Mouse (Mus musculus) embryonic facial prominence, embryonic 11.5 days (tissue): ENCODE data around the gene Ddx58. TPM values are rescaled to one million over a fixed set of nuclear protein-coding genes. Genes with fewer than 3 reads are reported as not detected.

Experiments
- ATAC-seq: fragments of 200-750 bp; cut with Nextera tagmentation; replicated peaks from 2 replicates; pipeline ENCODE4 v1.8.0; 2017; ENCODE audit warnings: low read depth; ENCODE audit not compliant: insufficient number of reproducible peaks, low FRiP score, low TSS enrichment
- DNase-seq: peaks from one replicate; pipeline ENCODE4 v3.0.0-alpha.2; 2015; ENCODE audit warnings: low spot score
- H3K27ac ChIP-seq: fragments of 300-500 bp; sonication (generic); replicated peaks from 2 replicates; pipeline ENCODE4 v1.5.1; 2014; ENCODE audit warnings: mild to moderate bottlenecking, low read depth, low read length, control low read depth
- H3K27me3 ChIP-seq: fragments of 300-500 bp; sonication (generic); 2 replicates; pipeline ENCODE4 v1.6.1; 2014; ENCODE audit warnings: mild to moderate bottlenecking, low read length, moderate library complexity, mixed read lengths; ENCODE audit not compliant: control insufficient read depth, insufficient read depth
- H3K36me3 ChIP-seq: fragments of 300-500 bp; sonication (generic); replicated peaks from 2 replicates; pipeline ENCODE4 v1.6.1; 2014; ENCODE audit warnings: low read depth, mild to moderate bottlenecking, low read length, moderate library complexity, mixed read lengths; ENCODE audit not compliant: control insufficient read depth, insufficient read depth
- H3K4me1 ChIP-seq: fragments of 300-500 bp; sonication (generic); 2 replicates; pipeline ENCODE4 v1.6.1; 2014; ENCODE audit warnings: low read length, mixed read lengths; ENCODE audit not compliant: control insufficient read depth, insufficient read depth
- H3K4me2 ChIP-seq: fragments of 300-500 bp; sonication (generic); 2 replicates; pipeline ENCODE4 v1.6.1; 2014; ENCODE audit warnings: low read depth, mild to moderate bottlenecking, control low read depth, low read length, moderate library complexity
- H3K4me3 ChIP-seq: fragments of 300-500 bp; sonication (generic); 2 replicates; pipeline ENCODE4 v1.5.1; 2014; ENCODE audit warnings: low read depth, low read length, control low read depth
- H3K9ac ChIP-seq: fragments of 300-500 bp; sonication (generic); replicated peaks from 2 replicates; pipeline ENCODE4 v1.6.1; 2014; ENCODE audit warnings: mild to moderate bottlenecking, control low read depth, low read length
- H3K9me3 ChIP-seq: fragments of 300-500 bp; sonication (generic); replicated peaks from 2 replicates; pipeline ENCODE4 v1.6.1; 2016; ENCODE audit warnings: mild to moderate bottlenecking, low read length, inconsistent platforms, mixed read lengths; ENCODE audit not compliant: control insufficient read depth
- WGBS: fragments of 180-500 bp; shearing (Covaris S2); extraction: QIAGEN DNeasy Blood & Tissue Kit; methylation state at CpG from one replicate; pipeline ENCODE4 v1.1.7; 2014; 5-methylcytosine and 5-hydroxymethylcytosine counted together
- polyA plus RNA-seq: library from polyadenylated mRNA; unstranded; fragments of >200 nt; fragmentation: Nextera tagmentation; extraction: Ambion mirVana; gene quantifications from 2 replicates; pipeline ENCODE4 v1.2.1, GENCODE M21; 2014

Gene Ddx58
- polyA plus RNA-seq, 1 experiment from 2014 or later, result 4.6 TPM

DNA sequence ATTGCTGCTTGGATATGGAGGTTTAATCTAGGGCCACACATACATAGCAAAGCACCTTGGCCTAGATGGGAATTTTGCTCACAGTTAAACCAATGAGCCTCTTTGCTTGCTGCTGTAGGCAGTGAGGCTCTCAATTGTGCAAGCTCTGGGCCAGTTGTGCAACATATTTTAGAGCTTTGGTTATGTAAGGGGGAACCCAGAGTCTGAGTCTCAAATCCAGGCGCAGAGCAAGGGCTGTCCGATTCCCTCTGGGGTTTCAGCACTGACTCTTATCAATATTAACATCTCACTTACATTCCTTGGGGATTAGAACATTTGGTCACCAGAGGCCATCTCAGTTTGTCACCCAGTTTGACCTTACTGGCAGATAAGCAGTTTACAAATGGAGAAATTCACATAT lies 83.5 kb downstream of the Ddx58 start:
- Histone ChIP-seq H3K27ac (no peak overlapping the region), H3K4me3 (no peak overlapping the region), H3K36me3 (no peaks in the 10 kb centered on the region), H3K4me2 (no peak overlapping the region), H3K9me3 (no peaks in the 10 kb centered on the region), H3K27me3 (no peaks in the 10 kb centered on the region), H3K9ac (no peak overlapping the region), H3K4me1 (no peaks in the 10 kb centered on the region)
- ATAC-seq, result no peak
- no peak for DNase-seq
- 82% methylated on average over 2 of the region's 2 CpGs for WGBS

DNA sequence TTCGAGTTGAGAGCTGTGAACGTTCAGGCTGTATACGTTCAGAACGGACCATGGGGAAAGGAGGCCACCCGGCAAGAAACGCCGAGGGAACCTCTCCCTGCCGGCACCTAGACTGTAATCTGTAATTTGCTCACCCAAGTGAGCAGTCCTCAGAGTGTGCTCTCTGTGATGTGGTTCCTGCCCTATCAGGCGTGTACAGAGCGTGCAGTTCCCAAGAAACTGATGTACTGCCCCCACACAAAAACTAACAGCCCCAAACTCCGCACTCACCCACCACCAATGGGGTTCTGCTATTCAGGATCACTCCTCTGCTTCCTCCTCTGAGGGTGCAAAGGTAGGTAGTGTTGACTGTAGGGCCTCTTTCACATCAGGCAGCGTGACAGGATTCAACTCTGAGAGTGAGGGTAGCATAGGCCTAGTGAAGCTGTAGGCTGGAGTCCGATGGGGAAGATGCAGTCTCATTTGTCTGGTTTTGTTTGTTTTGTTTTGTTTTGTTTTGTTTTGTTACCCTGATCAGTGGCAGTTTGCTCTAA lies 84.1 kb downstream of the Ddx58 start:
- Histone ChIP-seq H3K4me2 (no peak overlapping the region), H3K4me1 (no peaks in the 10 kb centered on the region), H3K27me3 (no peaks in the 10 kb centered on the region), H3K9ac (no peak overlapping the region), H3K27ac (no peak overlapping the region), H3K4me3 (no peak overlapping the region), H3K36me3 (no peaks in the 10 kb centered on the region), H3K9me3 (no peaks in the 10 kb centered on the region)
- ATAC-seq, result no peak
- WGBS, result 86% methylated on average over 13 of the region's 13 CpGs
- no peak for DNase-seq

DNA sequence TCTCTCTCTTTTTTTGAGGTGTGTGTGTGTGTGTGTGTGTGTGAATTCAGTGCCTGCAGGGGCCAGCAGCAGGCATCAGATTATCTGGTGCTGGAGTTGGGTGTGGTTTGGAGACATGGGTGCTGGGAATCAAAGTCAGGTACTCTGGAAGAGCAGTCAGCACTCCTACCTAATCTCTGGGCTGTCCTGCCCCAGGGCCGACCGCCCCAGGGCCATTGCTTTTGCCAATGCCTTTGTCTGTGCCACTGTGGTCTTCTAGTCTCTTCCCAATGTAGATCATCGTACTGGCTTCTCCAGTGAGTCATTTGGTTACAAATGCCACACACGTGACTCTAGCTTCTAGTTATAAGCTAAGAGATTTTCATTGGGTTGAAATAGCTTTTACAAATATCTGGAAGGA lies 84.9 kb downstream of the Ddx58 start:
- Histone ChIP-seq H3K9me3 (no peaks in the 10 kb centered on the region), H3K9ac (no peak overlapping the region), H3K4me1 (no peaks in the 10 kb centered on the region), H3K4me3 (no peak overlapping the region), H3K36me3 (no peaks in the 10 kb centered on the region), H3K4me2 (no peak overlapping the region), H3K27ac (no peak overlapping the region), H3K27me3 (no peaks in the 10 kb centered on the region)
- 93% methylated on average over 4 of the region's 4 CpGs for WGBS
- ATAC-seq, result no peak
- no peak for DNase-seq

Other genes with a start within 250 kb of the Ddx58 start
- 59.3 and 62.8 TPM in 2 replicates for gene Aco1, start 96.7 kb downstream of the Ddx58 start, polyA plus RNA-seq
- gene Smim27, start 29.8 kb upstream of the Ddx58 start, polyA plus RNA-seq, result 24.0 and 32.9 TPM in 2 replicates
- gene Topors, start 30.0 kb upstream of the Ddx58 start, polyA plus RNA-seq, result 55.9 and 58.1 TPM in 2 replicates
- gene Ndufb6, start 39.6 kb upstream of the Ddx58 start, polyA plus RNA-seq, result 314 and 325 TPM in 2 replicates
- gene Tmem215, start 232.4 kb upstream of the Ddx58 start, polyA plus RNA-seq, result 0.24 and 0.27 TPM in 2 replicates